Mouse (Mus musculus) cerebellum, adult 11-12 months (tissue): Measurements from ENCODE around the gene Mob2.
A peak's percentile ranks its signal among the peaks of the same experiment; 100 is the strongest.

Source experiments
- DNase-seq: peaks from one replicate; pipeline ENCODE4 v3.0.0; 2022

Mob2 gene

DNA sequence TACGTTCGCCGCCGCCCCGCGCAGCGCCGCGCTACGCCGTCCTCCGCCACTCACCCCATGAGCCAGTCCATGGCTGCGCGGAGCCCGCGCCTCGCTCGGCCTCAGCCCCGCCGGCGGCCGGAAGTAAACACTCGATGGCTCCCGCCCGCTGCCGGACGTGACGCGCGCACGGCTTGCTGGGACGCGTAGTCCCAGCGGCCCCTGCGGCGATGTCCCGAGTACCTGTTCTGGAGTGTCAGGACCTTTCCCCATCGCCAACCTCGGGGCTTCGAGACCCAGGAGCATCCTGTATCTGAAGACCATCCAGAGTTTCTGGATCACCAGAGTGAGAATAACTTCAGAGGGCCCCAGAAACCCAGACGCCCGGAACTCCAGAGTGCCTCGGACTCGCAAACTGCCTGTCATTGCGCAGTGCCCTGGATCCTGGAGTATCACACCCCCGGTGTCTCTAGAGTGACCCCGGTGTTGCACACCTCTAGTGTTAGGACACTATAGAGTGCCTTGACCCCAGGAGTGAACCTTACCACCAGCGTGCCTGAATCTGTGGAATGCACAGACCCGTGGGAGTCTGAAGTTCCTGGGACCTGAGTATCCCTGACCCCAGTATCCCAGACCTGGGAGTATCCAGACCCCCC is at the start of gene Mob2:
TSS of gene Mob2 (minus strand) at position 135 of the 635 bp plus-strand sequence.
- DNase-seq, result peak; percentile 91

DNA sequence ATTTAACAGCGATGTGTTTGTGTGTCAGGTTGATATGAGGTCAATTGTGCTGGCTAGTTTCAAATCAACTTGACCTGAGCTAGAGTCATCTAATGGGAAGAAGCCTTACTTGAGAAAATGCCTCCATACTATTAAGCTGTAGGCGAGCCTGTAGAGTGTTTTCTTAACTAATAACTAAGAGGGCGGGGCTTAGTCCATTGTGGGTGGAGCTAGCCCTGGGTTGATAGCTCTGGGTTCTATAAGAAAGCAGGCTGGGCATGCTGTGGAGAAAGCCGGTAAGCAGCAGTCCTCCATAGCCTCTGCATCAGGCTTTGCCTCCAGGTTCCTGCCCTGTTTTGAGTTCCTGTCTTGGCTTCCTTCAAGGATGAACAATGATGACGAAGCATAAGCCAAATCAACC is 43.9 kb upstream of the Mob2 start:
- DNase-seq, result no peak

DNA sequence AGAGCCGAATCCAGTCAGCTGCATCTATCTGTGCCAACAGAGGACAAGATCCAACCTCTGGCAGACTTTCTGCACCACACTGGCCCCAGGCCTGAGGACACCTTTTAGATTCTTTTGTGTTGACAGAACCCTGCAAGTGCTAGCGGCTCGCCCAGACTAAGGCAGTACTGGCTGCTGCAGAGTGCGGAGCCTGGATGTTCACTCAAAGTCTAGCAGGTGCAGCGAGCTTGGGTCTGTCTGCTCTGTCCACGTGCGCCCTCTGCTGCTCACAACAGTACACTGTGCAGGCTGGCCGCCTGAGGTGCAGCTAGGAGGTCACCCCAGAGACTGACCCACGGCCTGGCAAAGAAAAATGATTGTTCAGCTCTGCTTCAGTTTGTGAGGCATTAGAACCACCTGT is 36.9 kb upstream of the Mob2 start:
- DNase-seq, result peak; percentile 84

DNA sequence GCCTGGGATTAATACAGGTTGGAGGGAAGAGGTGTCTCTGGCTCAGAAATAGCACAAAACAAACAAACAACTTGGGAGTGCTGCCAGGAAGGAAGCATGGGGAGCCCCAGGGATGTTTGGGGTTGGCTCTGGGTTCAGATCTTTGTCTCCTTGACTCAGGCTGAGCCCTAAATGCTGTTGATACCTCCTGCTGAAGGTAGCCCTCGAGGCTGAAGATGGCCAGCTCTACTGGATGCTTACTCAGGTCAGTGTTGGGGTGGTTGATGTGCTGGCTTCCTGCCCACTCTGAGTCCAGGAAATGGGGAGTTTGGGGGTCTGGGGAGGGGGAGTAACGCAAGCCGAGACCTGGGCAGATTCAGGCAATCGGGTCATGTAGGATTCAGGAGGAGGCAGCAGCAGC is 35.8 kb upstream of the Mob2 start:
- peak; percentile 66 for DNase-seq

DNA sequence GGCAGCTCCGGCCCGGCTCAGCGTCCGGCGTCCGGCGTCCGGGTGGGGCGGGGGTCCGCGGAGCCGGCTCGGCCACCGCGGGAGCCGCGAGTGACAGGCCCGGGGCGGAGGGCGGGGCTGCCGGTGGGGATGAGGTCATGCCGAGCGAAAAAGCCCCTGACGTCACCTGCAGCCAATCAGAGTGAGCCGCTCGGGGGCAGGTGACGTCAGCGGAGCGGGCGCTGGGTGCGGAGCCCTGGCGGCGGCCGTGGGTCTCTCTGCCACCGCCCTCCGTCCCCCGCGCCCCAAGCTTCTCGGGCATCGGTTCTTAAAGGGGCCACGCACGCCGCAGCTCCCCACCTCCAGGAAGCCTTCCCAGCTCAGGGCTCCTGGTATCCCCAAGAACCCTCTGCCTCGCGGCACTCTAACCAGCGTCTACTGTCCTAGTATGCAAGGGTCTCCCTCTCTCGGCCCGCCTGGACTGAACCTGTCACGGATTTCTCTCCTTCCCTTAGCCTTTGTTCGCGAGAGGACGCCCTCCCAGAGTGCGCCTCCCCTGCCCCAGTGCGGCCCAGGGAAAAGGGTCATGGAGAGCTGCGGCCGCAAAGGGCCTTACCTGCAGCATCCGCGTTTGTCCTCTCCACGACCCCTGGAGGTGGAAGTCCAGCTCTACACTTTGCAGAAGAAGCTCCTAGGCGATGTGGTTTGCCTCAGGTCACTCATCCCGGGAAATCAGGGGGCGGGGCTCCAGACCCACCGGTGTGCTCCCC is 34.5 kb upstream of the Mob2 start, which contains the start of gene Dusp8:
TSS of gene Dusp8 (minus strand) at position 661 of the 749 bp plus-strand sequence.
- peak; percentile 97 for DNase-seq

DNA sequence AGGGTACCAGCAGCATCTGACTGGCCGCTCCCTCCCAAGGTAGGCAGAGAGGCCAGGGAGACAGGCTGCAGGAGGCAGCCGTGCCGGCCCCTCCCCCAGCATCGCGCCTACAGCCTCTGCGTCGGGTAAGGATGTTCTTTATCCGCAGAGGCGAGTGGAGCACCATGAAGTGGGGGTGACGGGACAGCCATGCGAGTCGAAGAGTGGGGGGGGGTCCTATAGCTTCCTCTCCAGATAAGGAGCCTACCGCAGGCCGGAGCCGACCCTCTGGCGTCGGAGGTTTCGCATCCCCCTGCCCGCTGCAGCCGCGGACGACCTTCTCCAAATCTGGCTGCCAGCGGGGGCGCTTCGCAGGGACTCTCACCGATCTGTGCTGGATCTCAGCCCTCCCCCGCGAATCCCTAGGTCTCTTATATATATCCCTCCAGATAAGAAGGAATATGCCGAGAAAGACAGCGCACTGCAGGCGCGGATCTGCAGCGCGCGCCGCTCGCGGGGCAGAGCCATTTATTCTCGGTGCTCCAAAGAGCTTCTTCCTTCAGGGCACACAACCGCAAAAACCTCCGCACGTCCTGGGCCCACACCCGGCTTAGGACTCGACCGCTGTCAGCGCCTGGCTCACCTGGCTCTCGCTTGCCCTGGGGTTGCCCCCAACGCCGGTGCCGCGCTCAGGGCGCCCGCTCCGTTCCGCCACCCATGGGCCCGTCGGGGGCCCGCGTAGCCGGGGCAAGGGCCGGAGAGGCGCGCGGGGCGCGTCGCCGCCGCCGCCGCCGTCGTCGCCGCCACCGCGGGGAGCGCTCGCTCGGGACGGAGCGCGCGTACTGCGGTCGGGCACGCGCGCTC is 33.7 kb upstream of the Mob2 start:
- DNase-seq, result peak; percentile 87

DNA sequence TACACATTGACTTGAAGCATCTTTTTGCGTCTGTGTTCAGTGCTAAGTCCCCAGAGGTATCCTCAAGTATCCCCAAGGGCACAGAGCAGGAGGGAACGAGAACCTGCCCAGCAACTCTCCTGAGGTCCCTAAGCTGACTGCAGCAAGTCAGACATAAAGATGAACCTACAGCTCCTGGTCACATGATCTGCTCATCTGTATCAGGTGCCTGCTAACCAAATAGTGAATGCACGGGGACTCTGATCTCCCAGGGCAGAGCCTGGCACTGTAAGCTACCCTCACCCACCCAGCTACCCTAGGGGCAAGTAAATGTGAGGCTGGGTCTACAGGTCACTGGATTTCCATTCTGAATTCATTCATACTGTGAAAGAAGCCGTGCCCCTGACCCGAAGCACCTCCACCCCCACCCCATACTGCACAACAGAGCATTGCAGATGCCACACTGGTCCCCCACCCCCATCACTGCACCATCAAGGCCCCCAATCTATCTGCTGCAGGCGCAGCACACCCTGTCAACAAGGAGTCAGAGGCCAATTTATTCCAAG is 32.9 kb upstream of the Mob2 start:
- DNase-seq, result peak; percentile 51

DNA sequence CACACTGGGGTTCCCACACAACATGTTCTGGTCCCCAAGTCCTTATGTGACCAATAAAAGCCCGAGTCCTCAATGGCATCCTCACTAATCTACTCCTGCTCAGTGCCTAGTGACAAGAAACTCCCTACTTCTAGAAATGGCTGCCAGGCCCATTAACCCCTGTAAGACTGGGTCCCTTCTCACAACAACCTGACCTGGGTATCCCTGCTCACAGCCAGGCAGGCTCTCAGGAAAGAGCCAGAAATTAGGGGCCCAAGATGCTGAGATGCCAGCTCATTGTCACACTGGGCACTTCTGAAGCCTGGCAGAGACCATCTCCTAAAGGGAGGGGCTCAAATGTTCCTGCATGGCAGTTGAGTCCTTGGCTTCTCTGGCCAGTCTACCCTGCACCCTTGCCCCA is 32.1 kb upstream of the Mob2 start:
- DNase-seq, result peak; percentile 58

DNA sequence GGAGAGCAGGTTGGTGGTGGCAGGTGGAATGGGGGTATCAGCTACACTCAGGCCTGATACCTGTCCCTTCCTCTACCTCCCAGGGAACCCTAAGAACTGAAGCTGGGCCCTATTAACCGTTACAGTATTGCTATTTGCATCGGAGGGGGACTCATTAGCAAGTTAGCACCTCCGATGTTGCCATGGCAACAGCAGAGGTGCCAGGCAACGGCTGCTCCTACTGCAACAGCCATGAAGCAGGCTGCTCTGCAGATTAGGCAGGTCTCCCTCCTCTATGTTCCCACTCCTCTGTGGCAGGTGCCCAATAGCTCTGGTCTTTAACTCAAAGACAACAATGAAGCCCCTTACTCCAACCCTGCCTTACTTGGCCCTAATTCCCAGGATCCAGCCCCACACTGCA is 31.0 kb upstream of the Mob2 start:
- peak; percentile 43 for DNase-seq

DNA sequence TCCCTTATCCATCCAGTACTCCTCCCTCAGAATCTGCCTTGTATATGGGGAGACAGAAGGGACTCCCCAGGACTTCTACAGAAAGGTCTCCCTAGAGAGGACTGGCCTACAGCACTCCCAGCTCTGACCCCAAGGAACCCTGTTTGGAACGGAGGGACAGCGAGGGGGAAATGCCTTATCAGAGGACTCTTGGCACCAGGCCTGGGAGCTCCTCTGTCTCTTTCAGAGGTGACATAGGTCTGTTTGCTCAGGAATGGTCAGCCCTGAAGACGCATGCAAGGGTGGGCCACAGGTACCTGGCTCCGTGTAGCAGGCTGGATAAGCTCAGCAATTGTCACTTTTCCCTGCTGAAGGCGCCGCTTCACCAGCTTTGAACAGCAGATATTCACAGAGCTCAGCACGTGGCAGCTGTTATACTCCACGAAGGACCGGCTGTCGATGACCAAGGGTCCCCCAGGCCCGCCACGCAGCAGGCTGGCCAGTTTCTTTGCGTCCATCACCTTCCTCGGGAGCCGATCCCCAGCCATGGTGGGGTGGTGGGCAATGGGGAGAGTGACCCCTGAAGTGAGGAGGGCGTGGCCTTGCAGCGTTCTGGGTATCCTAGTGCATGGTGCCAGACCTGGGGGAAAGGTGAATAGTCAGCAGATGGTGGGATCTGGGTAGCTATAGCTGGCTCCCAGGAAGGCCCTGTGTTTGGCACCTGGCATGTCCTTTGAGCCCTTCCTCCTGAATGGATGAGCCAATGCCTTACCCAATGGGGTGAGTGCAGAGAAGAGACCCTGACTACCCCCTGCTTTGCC is 29.0 kb upstream of the Mob2 start:
- peak; percentile 61 for DNase-seq

DNA sequence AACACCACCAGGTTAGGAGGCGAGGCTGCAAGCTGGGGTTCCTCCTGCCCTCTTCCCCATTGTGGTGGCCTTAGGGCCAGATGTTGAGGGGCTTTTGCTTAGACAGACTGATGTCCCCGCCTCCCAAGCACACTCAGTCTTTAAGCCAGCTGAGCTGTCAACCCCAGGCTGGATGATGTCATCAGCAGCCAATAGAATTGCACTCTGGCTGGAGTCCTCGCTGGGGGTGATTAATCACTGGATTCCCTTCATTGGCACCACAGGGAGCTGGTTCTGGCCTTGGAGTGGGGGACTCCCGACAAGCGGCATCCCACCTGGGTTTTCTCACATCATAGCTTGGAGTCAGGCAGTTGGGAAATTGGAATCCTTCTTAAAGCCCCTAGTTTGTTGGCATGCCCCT is 28.0 kb upstream of the Mob2 start:
- peak; percentile 58 for DNase-seq

DNA sequence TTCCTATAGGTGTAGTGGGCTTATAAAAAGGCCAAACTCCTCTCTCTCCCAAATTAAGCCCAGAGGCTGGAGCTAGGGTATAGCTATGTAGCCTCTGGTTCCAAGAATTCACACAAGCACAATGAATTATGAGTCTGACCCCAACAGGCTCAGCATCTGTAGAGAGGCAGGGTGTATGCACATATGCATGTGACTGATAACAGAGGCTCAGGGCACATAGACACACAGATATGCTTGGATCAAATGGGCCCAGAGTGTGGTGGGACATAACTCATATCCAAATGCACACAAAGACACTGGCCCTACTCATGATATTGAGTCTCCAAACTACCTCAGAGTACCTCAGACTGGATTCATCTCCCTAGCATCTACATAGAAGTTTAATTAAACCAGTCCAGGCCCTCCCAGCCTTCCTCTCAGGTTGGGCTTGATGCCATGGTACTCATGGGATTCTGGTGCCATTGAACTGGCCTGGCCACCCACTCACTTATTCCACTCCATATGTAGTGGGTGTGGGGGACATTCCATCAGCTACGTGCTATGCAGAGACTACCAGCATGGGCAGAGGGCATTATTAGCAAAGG is 26.3 kb upstream of the Mob2 start:
- DNase-seq, result no peak

DNA sequence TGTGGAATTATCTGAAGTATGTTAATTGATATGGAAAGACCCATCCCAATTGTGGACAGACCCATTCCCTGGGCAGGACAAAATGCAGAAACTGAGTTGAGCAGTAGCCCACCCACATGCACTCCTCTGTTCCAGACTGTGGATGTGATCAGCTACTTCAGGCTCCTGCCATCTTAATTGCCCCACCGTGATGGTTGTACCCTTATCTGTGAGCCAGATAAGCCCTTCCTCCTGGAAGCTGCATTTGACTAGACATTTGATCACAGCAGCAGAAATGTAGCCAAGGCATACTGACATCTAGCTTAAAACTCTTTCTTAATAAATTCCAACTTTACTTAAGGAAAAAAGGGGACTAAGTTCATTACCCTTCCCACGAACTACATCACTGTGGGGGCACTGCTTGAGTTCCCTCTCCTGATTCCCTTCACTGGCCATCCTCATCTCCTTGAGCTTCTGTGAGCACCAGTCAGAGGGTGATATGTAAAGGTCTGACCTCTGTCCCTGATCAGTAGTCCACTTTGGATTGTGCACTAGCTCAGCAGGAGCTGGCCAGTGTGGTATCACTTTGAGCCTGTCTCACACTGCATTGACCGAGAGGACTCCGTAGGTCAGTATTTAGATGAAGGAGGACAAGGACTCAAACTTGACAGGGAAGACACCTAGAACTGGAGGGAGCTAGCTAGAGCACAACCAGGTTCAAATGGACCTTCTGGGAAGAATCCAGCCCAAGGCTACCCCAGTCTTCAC is 25.5 kb upstream of the Mob2 start:
- DNase-seq, result no peak

DNA sequence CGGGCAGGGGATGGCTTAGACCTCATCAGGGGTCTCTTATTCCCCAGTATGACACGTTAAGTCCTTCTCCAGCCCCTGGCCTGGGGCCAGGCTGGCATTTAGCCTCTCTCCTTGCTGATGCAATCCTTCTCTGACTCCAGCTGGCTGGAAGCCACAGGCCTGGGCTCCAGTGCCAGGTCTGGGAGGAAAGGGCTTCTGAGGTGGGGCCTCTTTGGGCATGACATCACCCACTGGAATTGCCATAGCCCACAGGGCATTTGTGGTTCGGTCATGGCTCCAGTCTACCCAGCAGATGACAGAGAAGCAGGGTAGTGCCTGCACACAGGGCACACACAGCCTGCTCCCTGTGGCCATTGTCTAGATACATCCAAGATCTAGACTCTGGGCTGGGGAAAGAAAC is 24.0 kb upstream of the Mob2 start:
- peak; percentile 89 for DNase-seq

DNA sequence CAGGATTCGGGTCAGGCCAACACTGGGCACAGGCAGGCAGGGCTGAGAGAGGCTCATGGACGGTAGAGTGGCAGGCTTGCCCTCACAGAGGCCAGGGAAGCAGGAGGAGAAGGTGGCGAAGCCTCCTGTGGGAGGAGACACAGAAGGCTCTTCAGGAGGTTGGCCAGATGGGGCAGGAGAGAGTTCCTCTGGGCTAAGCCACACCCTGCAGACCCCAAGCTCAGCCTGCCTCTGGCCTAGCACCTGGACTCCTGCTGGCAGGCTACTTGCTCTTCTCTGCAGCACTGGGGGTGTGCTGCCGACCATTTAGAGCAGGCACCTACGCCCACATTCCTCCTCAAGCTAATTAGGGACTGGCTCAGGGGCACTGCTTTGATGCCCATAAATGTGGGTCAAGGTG is 23.5 kb upstream of the Mob2 start:
- DNase-seq, result peak; percentile 69

DNA sequence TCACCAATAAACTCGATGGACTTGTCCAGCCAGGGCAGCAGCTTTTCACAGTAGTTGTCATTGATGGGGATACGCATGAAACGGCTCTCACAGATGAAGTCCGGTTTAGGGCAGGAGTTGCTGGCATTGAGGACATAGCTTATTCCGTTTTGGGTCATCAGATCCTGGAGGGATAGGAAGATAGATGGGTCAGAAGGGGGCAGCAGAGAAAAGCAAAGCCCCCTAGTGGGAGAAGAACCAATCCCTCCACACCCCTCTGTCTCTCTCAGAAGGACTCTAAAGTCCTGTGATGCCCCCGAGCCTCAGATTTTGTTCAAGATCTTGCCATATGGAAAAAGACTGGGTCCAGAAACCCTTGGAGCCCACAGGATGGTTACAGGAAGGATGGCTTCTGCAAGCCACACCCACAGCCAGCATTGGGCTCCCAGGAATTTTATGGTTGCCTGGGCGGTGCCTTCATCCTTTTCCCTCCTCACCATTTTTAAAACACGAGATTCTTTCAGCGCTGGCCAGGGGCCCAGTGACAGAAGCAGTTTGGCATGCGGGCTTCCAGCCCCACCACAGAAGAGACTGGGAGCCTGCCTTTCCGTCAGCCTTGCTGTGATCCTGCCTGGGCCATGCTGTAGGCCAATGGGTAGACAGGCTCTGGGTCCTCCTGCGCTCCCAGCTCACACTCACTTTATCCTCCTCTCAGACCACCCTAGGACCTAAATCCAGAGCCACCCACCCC is 22.9 kb upstream of the Mob2 start:
- DNase-seq, result no peak

DNA sequence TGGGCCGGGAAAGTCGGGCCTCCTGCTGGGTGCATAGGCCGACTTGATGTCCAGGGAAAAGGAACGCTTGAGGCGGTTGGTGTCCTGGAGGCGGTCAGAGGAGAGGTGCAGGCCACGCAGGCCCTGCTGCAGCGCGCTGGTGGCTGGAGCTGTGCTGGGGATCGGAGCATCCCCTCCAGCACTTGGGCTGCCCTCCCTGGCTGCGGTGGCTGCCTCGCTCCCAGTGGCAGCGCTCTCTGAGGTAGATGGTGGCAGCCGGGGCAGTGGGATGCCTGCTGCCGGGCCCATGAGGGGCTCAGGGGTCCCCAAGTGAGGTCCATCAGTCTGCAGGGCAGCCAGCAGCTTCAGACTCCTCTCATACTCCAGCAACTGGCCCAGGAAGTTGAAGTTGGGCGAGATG is 21.7 kb upstream of the Mob2 start:
- no peak for DNase-seq

DNA sequence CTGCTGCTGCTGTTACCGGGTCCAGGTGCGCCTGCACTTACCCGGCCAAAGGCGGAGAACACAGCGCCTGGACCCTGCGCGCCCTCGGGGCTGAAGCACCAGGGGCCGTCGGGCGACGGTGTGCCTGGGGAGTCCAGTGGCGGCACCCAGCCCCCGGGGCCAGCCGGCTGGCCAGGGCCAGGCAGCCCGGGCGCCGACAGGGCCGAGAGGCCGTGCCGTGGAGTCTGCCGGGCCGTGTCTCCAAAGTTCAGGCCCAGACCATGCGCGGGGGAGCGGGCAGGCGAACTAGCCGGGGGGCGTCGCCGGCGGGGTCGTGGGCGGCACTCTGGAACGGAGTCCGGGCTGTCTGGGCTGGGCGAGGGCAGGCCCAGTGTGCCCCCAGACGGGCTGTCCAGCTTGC is 21.3 kb upstream of the Mob2 start:
- no peak for DNase-seq

DNA sequence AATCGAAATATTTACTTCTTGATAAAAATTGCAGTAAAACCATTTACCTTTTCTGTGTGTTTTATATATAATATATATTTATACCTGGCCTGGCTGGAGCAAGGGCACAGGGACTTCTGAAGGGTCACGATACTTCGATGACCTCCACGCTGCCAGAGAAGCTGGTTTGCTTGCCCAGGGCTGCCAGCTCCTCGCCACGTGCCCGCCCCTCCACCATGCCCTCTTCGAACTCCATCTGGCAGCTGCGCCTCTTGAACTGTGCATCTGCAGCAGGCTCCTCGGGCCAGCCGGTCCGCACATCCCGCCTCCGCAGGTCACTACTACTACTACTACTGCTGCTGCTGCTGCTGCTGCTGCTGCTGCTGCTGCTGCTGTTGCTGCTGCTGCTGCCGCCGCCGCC is 20.9 kb upstream of the Mob2 start:
- DNase-seq, result no peak

DNA sequence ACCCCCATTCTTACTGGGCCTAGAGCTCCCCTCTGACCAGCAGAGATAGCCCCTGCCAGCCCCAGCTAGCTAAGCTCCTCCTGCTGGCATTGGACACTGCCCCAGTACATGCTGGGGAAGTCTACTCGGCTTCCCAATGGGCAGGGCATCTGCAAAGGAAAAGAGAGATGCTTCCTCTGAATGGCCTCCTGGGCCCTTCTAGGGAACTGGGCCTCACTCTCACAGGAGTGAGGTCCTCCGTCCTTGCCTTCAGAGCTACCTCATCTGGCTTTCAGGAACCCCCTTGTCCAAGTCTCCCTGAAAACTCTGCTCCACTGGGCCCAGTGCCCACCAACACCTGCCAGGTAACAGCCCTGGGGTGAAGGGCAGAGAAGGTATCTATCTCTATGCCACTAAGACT is 20.0 kb upstream of the Mob2 start:
- no peak for DNase-seq

DNA sequence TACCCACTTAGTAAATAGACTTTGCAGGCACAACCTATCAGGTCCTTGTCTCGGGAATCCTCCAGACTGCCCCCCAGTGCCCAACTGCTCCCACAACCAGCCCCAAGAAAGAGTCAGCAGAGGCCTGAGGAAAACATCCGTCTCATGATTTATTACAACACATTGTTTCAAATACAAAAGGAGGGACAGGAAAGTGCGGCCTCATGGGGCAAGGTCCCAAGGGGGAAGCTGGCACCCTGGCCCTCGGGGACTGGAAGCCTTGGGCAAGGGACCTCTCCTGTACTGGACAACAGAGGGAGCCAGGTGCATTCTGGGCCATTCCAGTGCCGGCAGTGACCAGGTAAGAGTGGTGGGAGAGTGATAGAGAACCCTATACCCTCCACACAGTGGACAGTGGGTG is 18.5 kb upstream of the Mob2 start:
- no peak for DNase-seq
